Mouse (Mus musculus) lung, adult 2 months (tissue): ENCODE results near the gene Fam89b.

Experiments
- CTCF ChIP-seq: fragments of 200-500 bp; IDR thresholded peaks from 2 replicates; pipeline ENCODE4 v1.5.1; 2011; ENCODE audit warnings: mild to moderate bottlenecking, low read length, control low read depth; ENCODE audit not compliant: insufficient read depth
- POLR2A ChIP-seq: fragments of 200-500 bp; IDR thresholded peaks from 2 replicates; pipeline ENCODE4 v1.6.1; 2011; ENCODE audit warnings: low read depth, mild to moderate bottlenecking, control low read depth, low read length, borderline replicate concordance; ENCODE audit errors: extremely low read depth

GRCm38 (mm10) chr19:5730314-5731186, 1.1 kb upstream of the Fam89b start:
- no peak for TF ChIP-seq CTCF
- TF ChIP-seq POLR2A, result no peak
